Mouse (Mus musculus): ENCODE measurements at regions not wholly inside any gene's neighbourhood (a gene's known extent, or its start where the extent isn't known, plus 50 kb on each side); places are given as distances from the start of the nearest gene placed in this dataset.
"Not testable (repeated sequence)": the region's sequence is repeated elsewhere in the genome, so short reads cannot be mapped to it uniquely, and the experiment has no call there.

DNA sequence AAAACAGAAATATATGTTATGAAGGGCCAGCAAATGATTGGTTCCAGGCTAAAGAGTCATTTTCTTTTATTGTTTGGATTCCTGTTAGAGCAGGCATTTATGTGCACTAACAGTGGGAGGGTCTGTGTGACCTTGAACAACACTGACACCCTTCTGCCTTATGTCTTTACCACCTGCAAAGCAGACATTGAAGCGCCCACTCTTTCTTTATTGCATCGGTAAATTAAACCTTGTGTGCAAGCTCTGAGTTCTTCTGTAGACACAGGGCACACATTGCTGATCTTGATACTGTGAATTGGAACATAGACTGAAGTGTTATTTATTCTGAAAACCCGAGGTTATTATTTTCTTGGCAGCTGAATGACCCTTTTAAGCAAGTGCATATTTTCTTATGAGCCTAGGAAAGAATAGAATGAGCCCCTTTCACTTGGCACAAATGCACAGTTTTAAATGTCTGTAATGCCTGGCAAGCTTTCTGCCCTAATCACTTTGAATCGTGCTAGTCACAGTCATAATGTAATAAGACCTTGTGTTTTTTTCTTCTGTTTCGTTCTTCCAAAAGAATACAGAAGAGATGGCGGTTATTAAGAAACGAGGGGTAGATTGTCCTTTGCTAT lies 125.1 kb upstream of the Cobl start:
- no peak for ATAC-seq (ENCODE audit: insufficient number of reproducible peaks, insufficient read depth, low FRiP score, low TSS enrichment, low read depth)
- WGBS, result 60% methylated on average over 7 of the region's 7 CpGs

GRCm38 (mm10) chr11:12584851-12585680 lies 120.3 kb upstream of the Cobl start:
- WGBS, result 46% methylated on average over 2 of the region's 2 CpGs
- not testable (repeated sequence) for H3K27me3 ChIP-seq, H3K4me1 ChIP-seq, H3K4me2 ChIP-seq, H3K9me3 ChIP-seq, H3K27ac ChIP-seq, H3K36me3 ChIP-seq, H3K9ac ChIP-seq, H3K4me3 ChIP-seq
- peak; percentile 65 for ATAC-seq (ENCODE audit: insufficient number of reproducible peaks, insufficient read depth, low FRiP score, low TSS enrichment, low read depth)

More for the DNA sequence above, 125.1 kb upstream of the Cobl start:
- no peaks in the 10 kb centered on the region for H3K4me1 ChIP-seq
- no peak overlapping the region for H3K9ac ChIP-seq
- no peak overlapping the region for H3K27ac ChIP-seq
- H3K4me2 ChIP-seq, result no peak overlapping the region
- no peaks in the 10 kb centered on the region for H3K36me3 ChIP-seq
- no peaks in the 10 kb centered on the region for H3K9me3 ChIP-seq
- H3K27me3 ChIP-seq, result no peaks in the 10 kb centered on the region
- H3K4me3 ChIP-seq, result no peak overlapping the region

GRCm38 (mm10) chr11:12578999-12579576 lies 114.3 kb upstream of the Cobl start:
- 32% methylated on average over 14 of the region's 14 CpGs for WGBS
- Histone ChIP-seq H3K4me3 (no peak overlapping the region), H3K36me3 (no peaks in the 10 kb centered on the region), H3K27me3 (no peaks in the 10 kb centered on the region), H3K4me1 (no peaks in the 10 kb centered on the region), H3K27ac (no peak overlapping the region), H3K9ac (no peak overlapping the region), H3K9me3 (no peaks in the 10 kb centered on the region), H3K4me2 (no peak overlapping the region)
- ATAC-seq (ENCODE audit: insufficient number of reproducible peaks, insufficient read depth, low FRiP score, low TSS enrichment, low read depth), result no peak

DNA sequence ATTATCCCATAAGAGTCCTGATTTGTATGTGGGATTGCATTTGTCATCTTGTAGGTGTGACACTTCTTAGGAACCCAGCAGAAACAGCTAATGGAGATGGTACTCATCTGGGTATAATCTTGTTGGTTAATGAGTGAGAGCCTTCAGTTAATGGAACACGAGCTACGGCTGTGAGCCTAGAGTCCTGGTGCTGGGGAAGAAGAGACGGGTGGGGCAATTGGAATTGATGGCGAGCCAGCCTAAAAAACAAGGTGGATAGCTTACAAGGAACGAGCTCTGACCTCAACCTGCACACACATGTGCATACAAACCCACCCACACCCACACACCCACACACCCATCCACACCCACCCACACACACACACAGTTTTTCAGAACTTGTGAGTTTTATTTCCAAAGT lies 94.9 kb upstream of the Cobl start:
- no peak for ATAC-seq (ENCODE audit: insufficient number of reproducible peaks, insufficient read depth, low FRiP score, low TSS enrichment, low read depth)
- H3K4me3 ChIP-seq, result no peak overlapping the region

DNA sequence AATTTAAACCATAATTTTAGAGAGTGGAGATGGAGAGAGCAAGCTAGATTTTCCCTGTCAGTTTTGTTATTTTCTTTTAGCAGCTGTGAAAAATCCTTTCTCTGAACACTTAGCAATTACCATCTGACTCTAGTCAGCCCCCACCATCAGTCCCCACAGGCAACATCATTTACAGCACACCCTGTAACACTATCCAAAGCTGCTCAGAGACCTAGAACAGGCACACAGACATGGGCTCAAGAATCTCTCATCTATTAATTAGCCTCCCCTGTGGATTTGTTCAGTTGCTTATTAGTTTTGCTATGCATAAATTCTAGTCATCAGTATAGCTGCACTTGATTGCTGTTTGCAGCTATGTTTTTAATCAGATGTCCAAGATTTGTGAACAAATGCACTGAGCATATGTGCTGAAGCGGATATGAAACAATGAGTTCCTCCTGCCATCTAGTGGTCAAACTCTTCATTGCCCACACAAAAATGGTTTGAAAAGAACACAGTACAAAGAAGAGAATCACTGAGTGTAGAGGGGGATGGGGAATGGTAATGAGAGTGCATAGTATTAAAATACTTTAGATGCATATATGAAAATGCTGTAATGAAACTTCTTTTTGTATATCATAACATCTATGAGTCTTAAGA lies 94.4 kb upstream of the Cobl start:
- Histone ChIP-seq H3K36me3 (no peaks in the 10 kb centered on the region), H3K27ac (no peak overlapping the region), H3K9me3 (no peaks in the 10 kb centered on the region), H3K4me2 (no peak overlapping the region), H3K4me1 (peaks cover 3% of the 10 kb centered on the region; the same call in 1 of the 2 replicates), H3K9ac (no peak overlapping the region), H3K4me3 (no peak overlapping the region), H3K27me3 (no peaks in the 10 kb centered on the region)
- 21% methylated on average over 1 of the region's 1 CpGs for WGBS
- ATAC-seq (ENCODE audit: insufficient number of reproducible peaks, insufficient read depth, low FRiP score, low TSS enrichment, low read depth), result 0 out of 2 replicates have a peak, but pooled peaks have one; percentile 10

More for the DNA sequence above, 94.9 kb upstream of the Cobl start:
- Histone ChIP-seq H3K36me3 (no peaks in the 10 kb centered on the region), H3K9me3 (no peaks in the 10 kb centered on the region), H3K27ac (no peak overlapping the region), H3K4me2 (no peak overlapping the region), H3K27me3 (no peaks in the 10 kb centered on the region), H3K4me1 (peaks cover 3% of the 10 kb centered on the region; the same call in 1 of the 2 replicates), H3K9ac (no peak overlapping the region)
- WGBS, result 66% methylated on average over 5 of the region's 5 CpGs

DNA sequence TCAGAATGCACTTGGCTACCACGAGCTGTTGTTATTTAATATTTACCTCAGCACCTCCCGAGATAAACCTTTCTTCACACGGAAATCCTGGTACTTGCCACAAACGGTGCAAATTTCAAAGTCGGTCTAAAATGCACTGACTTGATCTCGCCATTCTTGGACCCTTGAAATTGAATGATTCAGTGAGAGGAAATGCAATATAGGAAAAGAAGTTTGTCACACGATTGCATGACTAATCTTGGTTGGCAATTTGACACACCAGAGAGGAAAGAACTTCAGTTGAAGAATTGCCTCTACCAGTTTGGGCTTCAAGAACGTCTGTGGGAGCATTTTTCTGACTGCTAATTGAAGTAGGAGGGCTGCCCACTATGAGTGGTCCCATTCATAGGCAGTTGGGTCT lies 93.4 kb upstream of the Cobl start:
- no peak for ATAC-seq (ENCODE audit: insufficient number of reproducible peaks, insufficient read depth, low FRiP score, low TSS enrichment, low read depth)
- Histone ChIP-seq H3K27ac (no peak overlapping the region), H3K4me3 (no peak overlapping the region), H3K4me1 (peaks cover 3% of the 10 kb centered on the region; the same call in 1 of the 2 replicates), H3K27me3 (no peaks in the 10 kb centered on the region), H3K9ac (no peak overlapping the region), H3K36me3 (no peaks in the 10 kb centered on the region), H3K9me3 (no peaks in the 10 kb centered on the region), H3K4me2 (no peak overlapping the region)
- 64% methylated on average over 8 of the region's 8 CpGs for WGBS

GRCm38 (mm10) chr11:12545771-12546170 lies 81.0 kb upstream of the Cobl start:
- no peak for ATAC-seq (ENCODE audit: insufficient number of reproducible peaks, insufficient read depth, low FRiP score, low TSS enrichment, low read depth)
- Histone ChIP-seq H3K9ac (no peak overlapping the region), H3K27me3 (no peaks in the 10 kb centered on the region), H3K4me2 (no peak overlapping the region), H3K4me3 (no peak overlapping the region), H3K9me3 (no peaks in the 10 kb centered on the region), H3K36me3 (no peaks in the 10 kb centered on the region), H3K4me1 (no peaks in the 10 kb centered on the region), H3K27ac (no peak overlapping the region)
- WGBS, result 63% methylated on average over 1 of the region's 1 CpGs

GRCm38 (mm10) chr11:12543042-12543441 lies 78.3 kb upstream of the Cobl start:
- no peaks in the 10 kb centered on the region for H3K9me3 ChIP-seq
- H3K4me2 ChIP-seq, result no peak overlapping the region
- H3K27me3 ChIP-seq, result no peaks in the 10 kb centered on the region
- H3K9ac ChIP-seq, result no peak overlapping the region
- no peak overlapping the region for H3K27ac ChIP-seq
- H3K36me3 ChIP-seq, result no peaks in the 10 kb centered on the region
- no peak overlapping the region for H3K4me3 ChIP-seq
- H3K4me1 ChIP-seq, result no peaks in the 10 kb centered on the region; the same call in 1 of the 2 replicates
- WGBS, result 52% methylated on average over 1 of the region's 1 CpGs
- ATAC-seq (ENCODE audit: insufficient number of reproducible peaks, insufficient read depth, low FRiP score, low TSS enrichment, low read depth), result no peak

GRCm38 (mm10) chr11:12540333-12540870 lies 75.6 kb upstream of the Cobl start:
- Histone ChIP-seq H3K4me2 (no peak overlapping the region), H3K27ac (no peak overlapping the region), H3K36me3 (no peaks in the 10 kb centered on the region), H3K9ac (no peak overlapping the region), H3K27me3 (peaks cover 5% of the 10 kb centered on the region; the same call in 1 of the 2 replicates), H3K9me3 (no peaks in the 10 kb centered on the region), H3K4me3 (no peak overlapping the region), H3K4me1 (no peaks in the 10 kb centered on the region; the same call in 1 of the 2 replicates)
- no peak for ATAC-seq (ENCODE audit: insufficient number of reproducible peaks, insufficient read depth, low FRiP score, low TSS enrichment, low read depth)
- WGBS, result 55% methylated on average over 5 of the region's 5 CpGs

- Histone ChIP-seq H3K4me3 (no peak overlapping the region), H3K4me2 (no peak overlapping the region), H3K9me3 (no peaks in the 10 kb centered on the region), H3K4me1 (peaks cover 3% of the 10 kb centered on the region; the same call in 1 of the 2 replicates), H3K27ac (no peak overlapping the region), H3K9ac (no peak overlapping the region), H3K36me3 (no peaks in the 10 kb centered on the region), H3K27me3 (peaks cover 11% of the 10 kb centered on the region)
- no peak for ATAC-seq (ENCODE audit: insufficient number of reproducible peaks, insufficient read depth, low FRiP score, low TSS enrichment, low read depth)
- WGBS, result 30% methylated on average over 2 of the region's 2 CpGs
Observed at GRCm38 (mm10) chr11:12535063-12535462, 70.3 kb upstream of the Cobl start.

GRCm38 (mm10) chr11:12532288-12532687 lies 67.5 kb upstream of the Cobl start:
- Histone ChIP-seq H3K4me3 (no peak overlapping the region), H3K4me2 (no peak overlapping the region), H3K9me3 (no peaks in the 10 kb centered on the region), H3K36me3 (no peaks in the 10 kb centered on the region), H3K27me3 (peaks cover 11% of the 10 kb centered on the region), H3K4me1 (peaks cover 3% of the 10 kb centered on the region; the same call in 1 of the 2 replicates), H3K9ac (no peak overlapping the region), H3K27ac (no peak overlapping the region)
- peak; percentile 92 for ATAC-seq (ENCODE audit: insufficient number of reproducible peaks, insufficient read depth, low FRiP score, low TSS enrichment, low read depth)
- 9% methylated on average over 3 of the region's 3 CpGs for WGBS

All from embryonic facial prominence, embryonic 13.5 days (tissue).